Mouse (Mus musculus): ENCODE measurements at regions not wholly inside any gene's neighbourhood (a gene's known extent, or its start where the extent isn't known, plus 50 kb on each side); places are given as distances from the start of the nearest gene placed in this dataset.

- no peak for DNase-seq (ENCODE audit: low spot score)
Observed at GRCm38 (mm10) chr9:11729732-11730131, 825.2 kb upstream of the Cntn5 start.

DNA sequence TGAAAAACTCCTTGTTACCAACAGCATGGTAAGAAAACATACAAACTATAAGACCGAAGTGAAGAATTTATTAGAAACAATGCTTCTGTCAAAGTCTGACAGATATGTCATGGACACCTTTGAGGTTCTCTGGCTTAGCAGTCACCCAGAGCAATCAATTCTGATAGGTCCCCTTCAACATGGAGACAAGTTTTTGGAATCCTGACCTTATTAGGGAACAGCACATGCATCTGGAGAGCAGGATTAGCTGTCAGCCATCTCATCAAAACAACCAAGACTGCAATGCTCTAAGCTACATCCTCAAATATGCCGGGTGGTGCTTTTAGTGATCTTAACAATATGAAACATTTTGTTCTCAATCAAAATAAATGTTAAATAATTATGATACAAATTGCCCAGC lies 817.2 kb upstream of the Cntn5 start:
- no peak for DNase-seq (ENCODE audit: low spot score)

- DNase-seq (ENCODE audit: low spot score), result no peak
Observed at GRCm38 (mm10) chr9:11704647-11705046, 800.1 kb upstream of the Cntn5 start.

- DNase-seq (ENCODE audit: low spot score), result no peak
Observed at GRCm38 (mm10) chr9:11703150-11703549, 798.6 kb upstream of the Cntn5 start.

DNA sequence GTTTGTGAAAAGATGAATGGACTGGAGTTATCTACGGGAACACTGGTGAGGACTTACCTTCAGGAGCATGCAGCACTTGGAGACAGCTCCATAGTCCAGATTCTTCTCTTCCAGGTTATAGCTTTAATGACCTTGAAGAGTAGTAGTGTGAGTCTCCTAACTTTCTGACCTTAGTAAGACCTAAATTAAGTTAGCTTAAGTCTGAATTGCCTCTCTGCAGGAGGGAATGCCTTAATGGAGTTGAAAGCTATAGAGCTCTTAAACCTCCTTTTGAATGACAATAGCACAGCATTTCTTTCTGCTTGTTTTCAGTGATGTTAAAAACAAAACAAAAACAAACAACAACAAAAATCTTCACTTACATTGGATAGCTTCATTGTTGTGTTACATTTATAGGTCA lies 788.9 kb upstream of the Cntn5 start:
- DNase-seq (ENCODE audit: low spot score), result no peak

DNA sequence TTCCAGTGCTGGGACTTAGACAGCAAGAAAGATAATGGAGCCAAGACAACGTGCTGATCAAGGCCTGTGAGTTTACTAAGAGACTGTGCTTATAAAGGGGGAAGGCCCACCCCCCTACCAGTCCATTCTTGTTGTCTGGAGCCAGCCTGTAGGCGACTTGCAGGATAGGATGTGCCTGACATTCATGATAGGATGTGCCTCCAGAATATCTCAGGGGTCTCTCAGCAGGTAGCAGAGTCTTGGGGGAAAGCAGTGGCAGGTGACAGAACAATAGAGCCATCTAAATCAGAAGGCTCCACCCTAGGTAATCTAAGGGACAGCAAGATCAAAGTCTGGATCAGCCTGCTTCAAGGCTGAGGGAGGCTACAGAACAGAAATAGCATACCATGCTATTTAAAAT lies 782.5 kb upstream of the Cntn5 start:
- DNase-seq (ENCODE audit: low spot score), result no peak

DNA sequence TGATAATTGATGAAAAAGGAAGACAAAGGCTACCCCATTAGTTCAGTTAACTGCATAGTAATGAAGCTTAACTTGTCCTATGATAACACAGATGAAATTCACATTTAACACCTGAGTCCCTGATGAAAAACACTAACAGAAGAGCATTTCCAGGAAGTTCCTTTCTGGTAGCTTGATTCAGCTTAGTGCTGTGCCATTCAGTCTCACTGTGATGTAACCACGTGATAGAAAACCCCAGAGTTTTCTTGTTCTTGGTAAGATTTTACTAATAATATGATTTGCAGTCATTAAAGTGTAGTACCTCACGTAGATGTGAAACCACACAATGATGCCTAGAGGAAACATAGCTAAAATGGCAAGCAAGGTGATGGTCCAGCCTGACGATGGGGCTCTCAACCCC lies 767.4 kb upstream of the Cntn5 start:
- DNase-seq (ENCODE audit: low spot score), result no peak

GRCm38 (mm10) chr9:11671243-11671642 lies 766.7 kb upstream of the Cntn5 start:
- DNase-seq (ENCODE audit: low spot score), result no peak

GRCm38 (mm10) chr9:11629461-11629860 lies 724.9 kb upstream of the Cntn5 start:
- DNase-seq (ENCODE audit: low spot score), result no peak

GRCm38 (mm10) chr9:11604381-11604780 lies 699.8 kb upstream of the Cntn5 start:
- no peak for DNase-seq (ENCODE audit: low spot score)

DNA sequence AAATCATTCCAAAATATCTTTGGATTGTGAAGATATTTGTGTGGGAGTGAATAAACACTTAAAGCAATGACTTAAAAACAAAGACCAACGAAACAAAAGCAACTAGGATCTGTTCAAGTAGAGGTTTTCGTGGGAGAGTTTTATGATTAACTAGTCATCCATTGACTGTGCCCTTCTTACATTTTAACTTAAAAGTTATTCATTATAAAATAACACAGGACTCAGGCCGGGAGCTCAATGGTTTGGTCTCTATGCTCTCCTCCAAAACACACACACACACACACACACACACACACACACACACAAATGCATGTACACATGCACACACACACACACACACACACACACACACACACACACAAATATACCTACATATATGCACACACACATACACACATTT lies 699.3 kb upstream of the Cntn5 start:
- no peak for DNase-seq (ENCODE audit: low spot score)

DNA sequence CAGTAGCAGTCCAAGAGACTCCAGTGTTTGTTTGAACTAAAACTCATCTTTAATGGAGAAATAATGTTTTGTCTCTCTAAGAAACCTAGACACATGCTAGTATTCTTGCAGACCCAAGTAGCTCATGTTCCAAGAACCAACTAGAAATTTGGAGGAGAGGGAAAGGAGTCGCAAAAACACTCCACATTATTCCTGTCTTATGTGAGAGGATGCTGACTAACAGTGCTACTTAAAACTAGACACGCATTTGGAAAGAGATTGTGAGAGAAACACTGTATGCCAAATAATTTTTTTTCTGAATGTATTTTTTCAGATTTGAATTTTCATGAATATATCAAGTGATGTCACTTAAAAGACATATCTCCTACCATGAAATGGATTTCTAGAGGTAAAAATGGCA lies 698.3 kb upstream of the Cntn5 start:
- no peak for DNase-seq (ENCODE audit: low spot score)

DNA sequence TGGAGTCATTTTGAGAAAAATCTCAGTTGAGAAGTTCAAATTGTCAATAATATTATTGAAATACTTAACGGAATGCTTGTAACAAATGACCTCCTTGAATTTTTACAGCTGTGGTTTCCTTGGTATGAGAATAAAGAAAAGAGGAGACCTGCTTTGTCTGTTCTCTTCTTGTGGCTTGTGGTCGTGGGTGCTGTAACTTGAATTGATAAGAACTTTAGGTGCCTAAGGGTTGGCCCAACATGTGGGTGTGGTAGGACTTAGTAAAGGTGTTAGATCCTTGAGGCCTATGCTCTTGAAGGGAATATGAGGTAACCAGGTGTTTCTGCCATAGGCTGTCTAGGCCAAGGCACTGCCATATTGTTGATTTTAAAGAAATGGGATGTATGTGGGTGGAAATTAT lies 674.4 kb upstream of the Cntn5 start:
- DNase-seq (ENCODE audit: low spot score), result no peak

GRCm38 (mm10) chr9:11562885-11563284 lies 658.3 kb upstream of the Cntn5 start:
- no peak for DNase-seq (ENCODE audit: low spot score)

GRCm38 (mm10) chr9:11559384-11559783 lies 654.8 kb upstream of the Cntn5 start:
- no peak for DNase-seq (ENCODE audit: low spot score)

GRCm38 (mm10) chr9:11513806-11514496 lies 609.4 kb upstream of the Cntn5 start:
- peak; percentile 13 for DNase-seq (ENCODE audit: low spot score)
